Mouse (Mus musculus): ENCODE results near the gene Bdnf.

Bdnf gene

GRCm38 (mm10) chr2:109674532-109674931, at the start of gene Bdnf:
Gene Bdnf, plus strand, starts transcription at chr2:109674700.
- 2% methylated on average over 15 of the region's 15 CpGs for WGBS

DNA sequence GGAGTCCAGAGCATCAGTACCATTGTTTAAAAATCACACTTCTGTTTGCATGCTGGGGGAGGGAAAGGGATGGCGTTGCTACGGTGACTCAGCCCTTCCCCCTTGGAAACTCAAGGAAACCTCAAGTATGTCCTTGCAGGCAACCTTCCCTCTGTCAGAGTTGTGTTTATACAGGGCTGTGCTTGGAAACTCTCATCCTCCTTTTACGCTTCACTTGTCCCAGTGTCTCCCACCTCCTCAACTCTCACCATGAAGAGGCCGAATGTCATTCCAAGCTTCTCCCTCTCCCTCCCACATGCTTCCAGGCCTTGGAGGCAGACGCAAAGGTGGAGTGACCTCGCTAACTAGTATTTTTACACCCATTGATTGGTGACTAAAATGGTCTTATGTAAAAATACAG, 47.6 kb upstream of the Bdnf start:
- WGBS: 71% methylated on average over 6 of the region's 6 CpGs

- 1% methylated on average over 48 of the region's 48 CpGs for WGBS
Observed at GRCm38 (mm10) chr2:109673509-109674455, 718 bp upstream of the Bdnf start.

DNA sequence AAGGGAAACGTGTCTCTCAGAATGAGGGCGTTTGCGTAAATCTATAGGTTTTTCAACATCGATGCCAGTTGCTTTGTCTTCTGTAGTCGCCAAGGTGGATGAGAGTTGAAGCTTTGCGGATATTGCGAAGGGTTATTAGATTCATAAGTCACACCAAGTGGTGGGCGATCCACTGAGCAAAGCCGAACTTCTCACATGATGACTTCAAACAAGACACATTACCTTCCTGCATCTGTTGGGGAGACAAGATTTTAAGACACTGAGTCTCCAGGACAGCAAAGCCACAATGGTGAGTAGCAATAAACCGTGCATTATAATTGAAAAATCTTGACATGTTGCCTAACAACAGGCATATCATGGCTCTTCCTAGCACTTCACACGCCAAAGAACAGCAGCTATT, 551 bp downstream of the Bdnf start:
- WGBS: 5% methylated on average over 11 of the region's 11 CpGs

- WGBS: under 1% methylated on average over 29 of the region's 29 CpGs
Observed at GRCm38 (mm10) chr2:109675973-109676617, 1.6 kb downstream of the Bdnf start.

GRCm38 (mm10) chr2:109676618-109676974, 2.1 kb downstream of the Bdnf start:
- 4% methylated on average over 6 of the region's 6 CpGs for WGBS

GRCm38 (mm10) chr2:109677221-109678089, 3.0 kb downstream of the Bdnf start:
- 2% methylated on average over 49 of the region's 50 CpGs for WGBS

GRCm38 (mm10) chr2:109678090-109678409, 3.5 kb downstream of the Bdnf start:
- WGBS: 2% methylated on average over 18 of the region's 18 CpGs

DNA sequence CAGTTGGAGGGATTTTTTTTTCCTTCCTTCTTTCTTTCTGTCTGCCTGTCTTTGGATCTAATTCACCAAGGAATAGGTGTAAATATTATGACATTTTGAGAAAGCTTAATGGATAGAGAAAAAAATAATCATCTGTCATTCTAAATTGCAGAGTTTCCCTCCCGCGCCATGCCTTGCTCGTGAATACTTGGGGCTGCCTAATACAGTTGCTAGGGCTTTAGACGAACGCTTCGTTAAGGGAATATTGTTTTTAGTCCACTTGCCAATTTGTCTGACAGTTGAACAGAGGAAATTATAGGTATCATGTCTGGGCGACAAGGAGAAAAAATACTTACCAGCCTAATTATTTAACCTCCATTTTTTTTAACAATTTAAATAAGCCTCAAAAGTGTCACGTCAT, 4.0 kb downstream of the Bdnf start:
- 7% methylated on average over 8 of the region's 8 CpGs for WGBS

- WGBS: 70% methylated on average over 2 of the region's 2 CpGs
Observed at GRCm38 (mm10) chr2:109679446-109679845, 4.9 kb downstream of the Bdnf start.

DNA sequence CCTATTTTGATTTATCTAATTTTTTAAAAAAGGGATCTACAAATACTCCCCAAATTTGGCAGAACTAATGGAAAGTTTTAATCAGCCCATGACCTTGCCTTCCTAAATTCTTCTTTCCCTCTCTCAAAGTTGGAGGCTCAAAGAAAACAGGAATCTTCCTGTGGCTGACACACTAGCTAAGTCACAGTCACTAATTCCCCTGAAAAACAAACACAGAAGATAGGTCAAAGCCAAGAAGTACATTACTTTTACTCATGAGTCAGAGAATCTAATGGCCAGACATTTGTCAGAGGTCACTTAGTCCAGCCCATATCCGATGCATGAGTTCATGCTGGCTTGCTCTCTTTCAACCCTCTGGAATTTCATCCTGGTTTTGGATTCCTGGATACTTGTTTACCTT, 6.6 kb downstream of the Bdnf start:
- WGBS: 87% methylated on average over 1 of the region's 1 CpGs

DNA sequence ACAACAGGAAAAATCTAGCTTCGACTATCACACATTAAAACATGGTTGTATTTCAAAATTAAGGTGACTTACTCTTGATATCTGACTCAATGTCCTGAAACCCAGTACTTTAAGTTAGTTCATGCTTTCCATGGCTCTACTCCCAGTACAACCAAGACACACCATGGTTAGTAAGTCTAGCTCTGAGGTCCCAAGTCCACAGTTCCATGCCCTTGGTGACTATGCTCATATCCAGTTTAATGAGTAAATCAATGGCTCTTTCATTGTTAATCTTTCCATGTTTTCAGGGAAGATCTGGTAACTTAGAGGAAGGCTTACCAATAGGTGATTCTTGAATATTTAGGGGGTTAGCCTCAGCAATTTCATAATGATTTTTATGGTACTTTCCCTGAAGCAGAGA, 14.2 kb downstream of the Bdnf start:
- 82% methylated on average over 1 of the region's 1 CpGs for WGBS

DNA sequence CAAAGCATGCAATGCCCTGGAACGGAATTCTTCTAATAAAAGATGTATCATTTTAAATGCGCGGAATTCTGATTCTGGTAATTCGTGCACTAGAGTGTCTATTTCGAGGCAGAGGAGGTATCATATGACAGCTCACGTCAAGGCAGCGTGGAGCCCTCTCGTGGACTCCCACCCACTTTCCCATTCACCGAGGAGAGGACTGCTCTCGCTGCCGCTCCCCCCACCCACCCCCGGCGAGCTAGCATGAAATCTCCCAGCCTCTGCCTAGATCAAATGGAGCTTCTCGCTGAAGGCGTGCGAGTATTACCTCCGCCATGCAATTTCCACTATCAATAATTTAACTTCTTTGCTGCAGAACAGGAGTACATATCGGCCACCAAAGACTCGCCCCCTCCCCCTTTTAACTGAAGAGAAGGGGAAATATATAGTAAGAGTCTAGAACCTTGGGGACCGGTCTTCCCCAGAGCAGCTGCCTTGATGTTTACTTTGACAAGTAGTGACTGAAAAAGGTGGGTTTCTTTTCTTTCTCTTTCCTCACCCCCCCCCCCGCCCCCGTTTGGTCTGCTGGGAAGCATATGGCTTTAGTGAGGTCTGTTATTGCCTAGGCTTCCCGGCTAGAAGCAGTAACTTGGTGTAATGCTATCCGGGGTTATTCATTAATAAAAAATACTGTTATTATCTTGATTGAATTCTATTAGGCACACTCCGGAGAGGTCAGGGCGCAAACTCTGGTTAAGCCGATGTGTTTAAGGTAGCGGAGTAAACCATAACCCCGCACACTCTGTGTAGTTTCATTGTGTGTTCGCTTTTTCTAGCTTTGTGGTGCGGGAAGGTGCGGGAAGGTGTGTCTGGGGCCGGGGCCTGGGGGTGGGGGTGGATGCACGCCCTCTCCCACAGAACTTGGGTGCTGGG, 18.0 kb downstream of the Bdnf start:
- WGBS: 2% methylated on average over 34 of the region's 34 CpGs

DNA sequence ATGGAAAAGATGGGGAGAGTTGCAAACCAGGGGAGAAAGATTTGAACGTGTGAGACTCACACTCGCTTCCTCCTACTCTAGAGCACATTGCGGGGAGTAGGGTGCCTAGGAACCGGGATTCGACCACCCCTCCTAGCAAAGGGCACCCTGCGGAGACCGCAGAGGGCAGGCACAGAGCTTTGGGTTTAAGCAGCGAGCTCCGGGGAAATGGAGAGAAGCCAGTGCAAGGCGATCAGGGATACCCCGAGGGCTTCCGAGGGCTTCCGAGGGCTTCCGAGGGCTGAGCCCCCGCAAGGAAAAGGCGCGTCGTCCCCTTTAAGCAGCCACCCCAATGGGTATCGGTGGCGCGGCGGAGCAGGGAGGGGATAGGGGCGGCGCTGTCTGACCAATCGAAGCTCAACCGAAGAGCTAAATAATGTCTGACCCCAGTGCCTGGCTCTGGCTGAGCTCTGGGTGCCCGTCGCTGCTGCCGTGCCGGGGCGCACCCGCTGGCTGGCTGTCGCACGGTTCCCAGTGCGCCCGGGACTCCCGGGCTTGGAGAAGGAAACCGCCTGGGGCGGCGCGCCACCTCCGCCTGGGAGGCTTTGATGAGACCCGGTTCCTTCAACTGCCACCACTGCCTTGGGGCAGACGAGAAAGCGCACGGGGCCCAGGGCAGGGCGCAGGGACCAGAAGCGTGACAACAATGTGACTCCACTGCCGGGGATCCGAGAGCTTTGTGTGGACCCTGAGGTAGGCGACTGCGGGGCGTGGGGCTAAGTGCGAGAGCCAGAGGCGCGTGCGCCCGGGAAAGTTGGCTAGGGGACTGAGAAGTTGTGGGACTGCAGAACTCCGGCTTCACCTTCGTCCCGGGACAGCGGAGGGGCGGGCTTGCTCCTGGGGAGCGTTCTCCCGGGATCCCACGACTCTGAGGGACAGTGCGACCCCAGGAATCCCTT, 18.9 kb downstream of the Bdnf start:
- WGBS: 1% methylated on average over 67 of the region's 67 CpGs

DNA sequence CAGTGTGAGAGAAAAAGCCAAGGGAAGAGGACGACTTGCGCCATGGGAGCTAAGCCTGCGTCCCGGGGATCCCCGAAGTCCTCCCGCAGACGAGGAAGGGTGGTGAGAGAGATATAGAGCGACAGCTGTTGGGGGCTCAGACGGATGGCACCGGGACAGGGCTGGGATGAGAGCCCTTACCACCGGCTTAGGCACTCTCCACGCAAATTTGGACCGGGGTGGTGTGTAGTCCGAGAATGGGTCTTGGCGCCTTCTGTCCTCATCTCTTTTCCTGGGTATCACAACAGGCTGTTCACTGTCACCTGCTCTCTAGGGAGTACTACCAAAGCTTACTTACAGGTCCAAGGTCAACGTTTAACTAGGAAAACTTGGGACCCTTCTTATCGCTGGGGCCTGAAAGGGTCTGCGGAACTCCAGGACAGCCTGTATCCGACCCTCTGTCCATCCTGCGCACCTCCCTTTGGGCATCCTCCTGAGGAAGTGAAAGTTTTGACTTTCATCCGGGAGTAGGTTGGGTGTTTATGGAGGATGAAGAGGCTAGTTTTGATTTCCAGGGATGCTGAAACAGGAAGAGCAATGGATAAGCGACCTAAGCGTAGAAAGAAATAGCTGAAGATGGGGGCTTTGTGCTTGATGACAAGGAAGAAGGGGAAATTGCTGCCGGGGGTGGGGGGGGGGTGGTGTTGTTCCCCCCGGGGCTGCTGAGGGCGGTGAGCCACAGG, 19.8 kb downstream of the Bdnf start:
- WGBS: under 1% methylated on average over 26 of the region's 26 CpGs

GRCm38 (mm10) chr2:109694838-109695225, 20.3 kb downstream of the Bdnf start:
- WGBS: under 1% methylated on average over 12 of the region's 12 CpGs

DNA sequence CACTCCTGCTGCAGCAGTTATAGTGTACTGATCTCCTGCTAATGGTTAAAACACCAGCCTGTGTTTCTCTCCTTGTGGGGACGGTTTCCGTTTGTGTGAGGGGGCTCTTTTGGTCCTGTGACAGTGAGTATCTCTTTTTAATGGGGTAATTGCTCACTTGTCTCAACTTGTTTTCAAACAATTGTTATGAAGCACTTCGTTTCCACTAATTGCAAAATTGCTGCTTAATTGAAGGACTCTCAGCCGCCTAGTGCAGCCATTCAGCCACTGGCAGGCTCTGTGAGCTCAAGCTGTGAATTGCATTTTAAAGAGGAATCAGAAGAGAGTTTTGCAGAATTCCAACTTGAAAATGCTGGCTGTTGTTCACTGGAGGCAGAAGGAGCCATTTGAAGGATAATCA, 22.7 kb downstream of the Bdnf start:
- 27% methylated on average over 4 of the region's 4 CpGs for WGBS

DNA sequence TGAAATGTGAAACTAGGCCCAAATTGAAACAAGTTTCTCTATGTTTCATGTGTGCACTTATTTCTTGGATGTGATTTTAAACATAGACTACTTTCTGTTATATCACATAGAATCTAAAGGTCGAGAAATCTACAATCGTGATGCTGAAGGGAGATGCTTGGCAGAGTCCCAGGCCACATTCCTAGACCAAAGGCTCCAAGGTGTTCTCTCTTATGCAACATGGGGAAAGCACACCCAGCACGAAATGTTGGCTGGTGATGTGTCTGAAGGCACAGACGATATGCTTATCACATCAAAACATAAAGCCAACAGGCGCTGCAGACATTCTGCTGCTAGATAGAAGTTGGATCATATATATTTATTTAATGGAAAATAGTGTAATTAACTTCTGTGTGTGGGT, 25.8 kb downstream of the Bdnf start:
- 70% methylated on average over 5 of the region's 5 CpGs for WGBS

- 91% methylated on average over 4 of the region's 4 CpGs for WGBS
Observed at GRCm38 (mm10) chr2:109703588-109703987, 29.1 kb downstream of the Bdnf start.

Measured in cerebral cortex, adult 2 months (tissue).